Mouse (Mus musculus) embryonic fibroblast, embryonic 13.5 days (primary cell): ENCODE measurements around the gene 4932438H23Rik. TPM values are rescaled to one million over a fixed set of nuclear protein-coding genes. Genes with fewer than 3 reads are reported as not detected.

Experiments used
- H3K27ac ChIP-seq: 2 replicates; pipeline ENCODE4 v1.5.1; 2012; ENCODE audit warnings: low read length, control low read depth, inconsistent platforms; ENCODE audit not compliant: insufficient read depth
- H3K4me1 ChIP-seq: 2 replicates; pipeline ENCODE4 v1.6.1; 2011; ENCODE audit warnings: low read length; ENCODE audit not compliant: control insufficient read depth, insufficient read depth
- H3K4me3 ChIP-seq: 2 replicates; pipeline ENCODE4 v1.5.1; 2011; ENCODE audit warnings: mild to moderate bottlenecking, control low read depth, low read length; ENCODE audit not compliant: insufficient read depth
- CTCF ChIP-seq: IDR thresholded peaks from 2 replicates; pipeline ENCODE4 v1.5.1; 2011; ENCODE audit warnings: mild to moderate bottlenecking, control low read depth, low read length, moderate library complexity, borderline replicate concordance; ENCODE audit not compliant: insufficient read depth
- POLR2A ChIP-seq: IDR thresholded peaks from 2 replicates; pipeline ENCODE4 v1.6.1; 2011; ENCODE audit warnings: low read depth, mild to moderate bottlenecking, control low read depth, low read length, moderate library complexity
- polyA plus RNA-seq: library from polyadenylated mRNA; stranded (reverse); fragments of >200 nt; gene quantifications from 2 replicates; pipeline ENCODE4 v1.2.4, GENCODE M21; 2011; ENCODE audit warnings: low read depth; ENCODE audit not compliant: missing spikeins, insufficient read length

The 4932438H23Rik gene
- polyA plus RNA-seq, 1 experiment = not detected

DNA sequence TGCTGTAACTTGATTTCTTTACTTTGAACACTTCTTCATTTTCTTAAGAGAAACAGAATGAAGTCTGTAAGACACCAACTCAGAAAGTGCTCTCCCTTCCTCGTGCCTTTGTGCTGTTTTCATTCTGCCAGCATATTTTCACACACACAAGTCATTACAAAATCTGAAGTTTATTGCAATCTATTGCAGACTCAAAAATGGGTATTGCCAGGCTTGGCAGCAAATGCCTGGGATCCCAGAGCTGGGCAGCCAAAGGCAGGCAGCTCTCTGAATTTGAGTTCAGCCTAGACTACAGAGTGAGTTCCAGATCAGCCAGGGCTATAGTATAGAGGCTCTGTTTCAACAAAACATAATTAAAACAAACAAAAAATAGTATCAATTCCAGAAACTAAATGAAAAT, 52.3 kb downstream of the 4932438H23Rik start:
- Histone ChIP-seq H3K4me1 (no peaks in the 10 kb centered on the region), H3K27ac (no peak overlapping the region), H3K4me3 (peak overlapping the region; percentile 57)
- no peak for TF ChIP-seq POLR2A

- no peak overlapping the region for H3K27ac ChIP-seq
- H3K4me1 ChIP-seq = no peaks in the 10 kb centered on the region
- H3K4me3 ChIP-seq = no peak overlapping the region
- TF ChIP-seq POLR2A (no peak), CTCF (no peak)
These were observed 59.1 kb downstream of the 4932438H23Rik start for GRCm38 (mm10) chr16:91035866-91036265.

DNA sequence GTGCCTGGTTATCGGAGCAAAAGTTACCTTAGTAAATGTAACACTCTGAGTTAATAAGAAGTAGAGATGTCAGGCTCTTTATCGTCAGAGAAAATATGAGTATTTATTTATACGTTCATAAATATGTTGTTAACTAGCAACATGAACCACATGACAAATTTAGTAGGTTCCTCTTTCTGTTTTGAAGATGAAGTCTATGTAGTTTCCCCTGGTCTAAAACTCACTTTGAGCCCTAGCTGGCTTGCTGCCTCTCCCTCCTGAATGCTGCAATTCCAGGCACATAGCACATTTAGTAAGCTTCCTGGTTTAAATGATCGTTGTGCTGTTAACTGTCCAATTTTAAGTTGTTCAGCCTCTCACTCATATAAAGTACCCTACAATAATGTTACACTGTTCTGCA, 64.2 kb downstream of the 4932438H23Rik start:
- no peak overlapping the region for H3K27ac ChIP-seq
- no peaks in the 10 kb centered on the region for H3K4me1 ChIP-seq
- TF ChIP-seq POLR2A (no peak), CTCF (no peak)
- H3K4me3 ChIP-seq = no peak overlapping the region

DNA sequence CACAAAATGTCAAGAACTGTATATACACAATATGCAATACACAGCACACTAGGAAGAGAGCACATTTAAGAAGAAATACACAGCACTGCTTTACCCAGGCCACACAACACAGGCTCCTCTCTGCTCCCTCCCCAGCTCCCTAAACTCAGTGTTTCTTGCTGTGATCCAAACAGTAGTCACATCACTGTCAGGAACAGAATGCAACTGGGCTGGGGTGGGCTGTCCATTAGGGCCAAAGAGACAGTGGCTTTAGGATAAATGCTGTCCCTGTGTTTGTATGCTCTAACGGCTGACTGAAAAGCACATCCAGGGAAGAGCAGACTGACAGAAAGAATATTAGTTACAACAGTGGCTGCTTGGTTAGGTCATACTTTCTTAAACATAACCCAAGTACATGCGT, 65.0 kb downstream of the 4932438H23Rik start:
- TF ChIP-seq CTCF = no peak
- no peak for TF ChIP-seq POLR2A
- no peaks in the 10 kb centered on the region for H3K4me1 ChIP-seq

GRCm38 (mm10) chr16:91029161-91029743, 65.7 kb downstream of the 4932438H23Rik start:
- TF ChIP-seq CTCF (no peak), POLR2A (no peak)
- no peak overlapping the region for H3K27ac ChIP-seq
- no peaks in the 10 kb centered on the region for H3K4me1 ChIP-seq
- no peak overlapping the region for H3K4me3 ChIP-seq

More for the DNA sequence above, 65.0 kb downstream of the 4932438H23Rik start:
- Histone ChIP-seq H3K4me3 (no peak overlapping the region), H3K27ac (no peak overlapping the region)

DNA sequence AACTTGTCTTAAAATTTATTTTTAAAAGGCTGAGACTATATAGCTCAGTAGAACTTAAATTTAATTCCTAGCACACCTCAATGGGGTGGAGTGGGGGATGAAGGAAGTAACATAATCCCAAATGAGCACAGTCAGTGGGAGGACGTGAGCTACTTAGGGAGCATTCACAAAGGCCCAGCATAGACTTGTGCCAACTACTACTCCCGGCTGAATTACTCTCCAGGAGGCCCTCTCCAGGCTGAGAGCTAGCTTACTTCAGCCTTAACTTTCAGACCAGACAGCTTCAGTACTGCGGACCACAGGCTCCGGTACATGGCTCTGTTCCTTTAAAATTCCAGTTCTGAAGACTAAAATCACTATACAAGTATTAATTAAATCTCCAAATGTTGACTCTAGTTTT, 68.6 kb downstream of the 4932438H23Rik start:
- Histone ChIP-seq H3K4me1 (no peaks in the 10 kb centered on the region), H3K27ac (no peak overlapping the region), H3K4me3 (no peak overlapping the region)
- TF ChIP-seq CTCF (no peak), POLR2A (no peak)

DNA sequence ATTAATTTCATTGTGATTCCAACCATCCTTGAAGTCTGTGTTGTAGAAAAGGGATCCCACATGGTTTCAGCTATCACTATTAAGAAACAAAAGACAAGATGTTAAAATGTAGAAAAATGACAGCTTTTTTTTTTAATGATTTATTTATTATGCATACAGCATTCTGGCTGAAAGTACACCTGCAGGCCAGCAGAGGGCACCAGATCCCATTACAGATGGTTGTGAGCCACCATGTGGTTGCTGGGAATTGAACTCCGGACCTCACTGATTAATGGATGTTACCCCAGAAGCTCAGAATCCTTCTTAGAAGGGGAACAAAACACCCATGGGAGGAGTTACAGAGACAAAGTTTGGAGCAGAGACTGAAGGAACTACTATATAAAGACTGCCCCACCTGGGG, 71.5 kb downstream of the 4932438H23Rik start:
- no peak overlapping the region for H3K4me3 ChIP-seq
- H3K4me1 ChIP-seq = no peaks in the 10 kb centered on the region
- TF ChIP-seq POLR2A (no peak), CTCF (peak; percentile 34; the same call in 1 of the 2 replicates)
- no peak overlapping the region for H3K27ac ChIP-seq

DNA sequence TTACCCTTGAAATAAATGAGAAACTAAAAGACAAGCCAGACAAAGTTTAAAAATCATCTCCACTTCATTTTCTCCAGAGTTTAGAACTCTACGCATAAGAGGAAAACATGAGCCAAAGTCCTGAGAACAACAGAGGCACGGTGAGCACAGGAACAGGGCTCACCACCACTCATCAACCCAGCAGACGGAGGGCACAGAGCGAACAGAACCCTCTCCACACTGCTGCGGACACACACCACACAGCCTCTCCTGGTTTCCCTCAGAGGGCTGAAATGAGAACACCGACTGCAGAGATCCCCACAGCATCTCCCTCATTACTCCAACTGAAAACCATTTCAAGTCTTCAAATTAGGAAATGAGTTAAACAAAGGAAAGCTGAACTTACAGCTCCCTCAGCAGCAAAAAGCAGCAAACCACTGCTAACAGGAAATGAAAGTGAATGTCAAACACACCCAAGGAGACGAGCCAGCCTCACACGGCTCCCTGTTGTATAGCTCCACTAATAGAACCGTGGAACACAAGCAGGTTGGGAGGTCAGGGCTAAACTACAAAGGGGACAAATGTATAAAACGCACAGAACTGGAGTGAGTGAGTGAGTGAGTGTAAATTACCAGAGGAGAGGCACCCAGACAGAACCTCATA, 74.0 kb downstream of the 4932438H23Rik start:
- no peaks in the 10 kb centered on the region; the same call in 1 of the 2 replicates for H3K4me1 ChIP-seq
- no peak overlapping the region for H3K27ac ChIP-seq
- H3K4me3 ChIP-seq = no peak overlapping the region
- no peak for TF ChIP-seq POLR2A
- no peak for TF ChIP-seq CTCF

- no peak for TF ChIP-seq CTCF
- TF ChIP-seq POLR2A = no peak
- H3K27ac ChIP-seq = no peak overlapping the region
- no peaks in the 10 kb centered on the region; the same call in 1 of the 2 replicates for H3K4me1 ChIP-seq
- no peak overlapping the region for H3K4me3 ChIP-seq
These were observed 75.4 kb downstream of the 4932438H23Rik start for GRCm38 (mm10) chr16:91019476-91019875.

- peaks cover 2% of the 10 kb centered on the region; the same call in 1 of the 2 replicates for H3K4me1 ChIP-seq
- peak overlapping the region; percentile 55 for H3K27ac ChIP-seq
- TF ChIP-seq CTCF (no peak), POLR2A (no peak)
- no peak overlapping the region for H3K4me3 ChIP-seq
These were observed 79.2 kb downstream of the 4932438H23Rik start for GRCm38 (mm10) chr16:91015761-91016160.

GRCm38 (mm10) chr16:91011847-91012246, 83.1 kb downstream of the 4932438H23Rik start:
- Histone ChIP-seq H3K4me1 (peaks cover 2% of the 10 kb centered on the region; the same call in 1 of the 2 replicates), H3K4me3 (peak overlapping the region; percentile 82), H3K27ac (peak overlapping the region; percentile 86)
- TF ChIP-seq POLR2A = no peak
